Mouse (Mus musculus): ENCODE results near the gene Tnfrsf8.

DNA sequence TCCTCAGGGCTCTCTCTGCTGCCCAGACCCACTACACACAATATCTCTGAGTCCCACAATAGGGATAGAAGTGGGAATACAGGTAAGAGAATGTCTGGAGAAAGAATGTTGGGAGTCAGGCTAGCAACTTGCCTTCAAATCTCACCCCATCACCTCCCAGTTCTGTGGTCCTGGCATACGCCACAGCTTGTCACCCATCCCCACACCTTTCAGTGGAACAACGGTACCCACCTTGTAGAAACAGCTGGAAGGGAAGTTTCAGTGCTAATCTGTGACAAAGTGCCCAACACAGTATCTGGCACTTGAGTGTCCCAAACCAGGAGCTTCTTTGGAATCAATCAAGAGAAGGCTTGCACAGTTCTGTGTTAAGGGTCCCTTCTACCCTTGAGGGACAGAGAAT lies 70.3 kb downstream of the Tnfrsf8 start:
- no peak for TF ChIP-seq GATA1 (IDR thresholded peaks at IDR 0.05; ENCODE audit: borderline replicate concordance, low read length)
- TF ChIP-seq FLI1 (IDR thresholded peaks at IDR 0.05; ENCODE audit: low read length): no peak

Measured in megakaryocyte, embryonic 14.5 days (primary cell).